Mouse (Mus musculus) mouse embryonic stem cell (cell line): ENCODE measurements around the gene Acadm.

Experiments used
- in situ Hi-C, 2 experiments: fragments of 300-500 bp; cut with MboI; formaldehyde crosslinking; loops; 1 replicate in 1 of 2; 3 replicates in 1 of 2; pipeline ENCODE4 v1.14.3; 2019 to 2020; ENCODE audit warnings: low sequenced_read_pairs in 2 of 2, low pct_unique_long_range_greater_than_20kb in 1 of 2, mixed read lengths in 1 of 2; ENCODE audit not compliant: unreplicated experiment in 1 of 2

The Acadm gene

GRCm38 (mm10) chr3:153944335-153944990 is at the start of gene Acadm:
Acadm (minus strand) TSS chr3:153944632.
- in situ Hi-C loops = no loop called here

GRCm38 (mm10) chr3:153984428-153985340 is 40.3 kb upstream of the Acadm start:
- in situ Hi-C loops = loop anchor here in 1 of 2 experiments (10.0 kb wide), 1 partner anchor 240 kb away; no protein-coding TSS in a partner anchor

GRCm38 (mm10) chr3:153980611-153981010 is 36.2 kb upstream of the Acadm start:
- in situ Hi-C loops = loop anchor here in 1 of 2 experiments (10.0 kb wide), 1 partner anchor 244 kb away; no protein-coding TSS in a partner anchor

GRCm38 (mm10) chr3:153975791-153976190 is 31.4 kb upstream of the Acadm start:
- in situ Hi-C loops = no loop called here

- in situ Hi-C loops = no loop called here
These were observed 30.6 kb upstream of the Acadm start for GRCm38 (mm10) chr3:153975060-153975459.

- in situ Hi-C loops = loop anchor here (25.0 kb wide), 1 partner anchor 588 kb away; no protein-coding TSS in a partner anchor
These were observed 29.7 kb upstream of the Acadm start for GRCm38 (mm10) chr3:153973949-153974760.

GRCm38 (mm10) chr3:153973171-153973948 is 28.9 kb upstream of the Acadm start, which contains the start of gene Slc44a5:
Slc44a5 (plus strand) TSS chr3:153973436.
- in situ Hi-C loops = loop anchor here (25.0 kb wide), 1 partner anchor 589 kb away; no protein-coding TSS in a partner anchor

- in situ Hi-C loops = loop anchor here (10.0 to 25.0 kb wide), 2 partner anchors 255 to 593 kb away; no protein-coding TSS in a partner anchor
These were observed 25.0 kb upstream of the Acadm start for GRCm38 (mm10) chr3:153969451-153969850.

- in situ Hi-C loops = loop anchor here (10.0 to 25.0 kb wide), 2 partner anchors 256 to 594 kb away; no protein-coding TSS in a partner anchor
These were observed 24.1 kb upstream of the Acadm start for GRCm38 (mm10) chr3:153968549-153968948.

GRCm38 (mm10) chr3:153967447-153967846 is 23.0 kb upstream of the Acadm start:
- in situ Hi-C loops = loop anchor here (10.0 to 25.0 kb wide), 2 partner anchors 257 to 595 kb away; no protein-coding TSS in a partner anchor

GRCm38 (mm10) chr3:153961632-153962389 is 17.4 kb upstream of the Acadm start:
- in situ Hi-C loops = loop anchor here (10.0 to 25.0 kb wide), 2 partner anchors 263 to 600 kb away; no protein-coding TSS in a partner anchor

GRCm38 (mm10) chr3:153960884-153961283 is 16.5 kb upstream of the Acadm start:
- in situ Hi-C loops = loop anchor here (10.0 to 25.0 kb wide), 2 partner anchors 264 to 601 kb away; no protein-coding TSS in a partner anchor

- in situ Hi-C loops = loop anchor here (10.0 to 25.0 kb wide), 2 partner anchors 265 to 603 kb away; no protein-coding TSS in a partner anchor
These were observed 15.3 kb upstream of the Acadm start for GRCm38 (mm10) chr3:153959731-153960207.

GRCm38 (mm10) chr3:153959035-153959730 is 14.8 kb upstream of the Acadm start:
- in situ Hi-C loops = loop anchor here (25.0 kb wide), 1 partner anchor 603 kb away; no protein-coding TSS in a partner anchor

GRCm38 (mm10) chr3:153957916-153958315 is 13.5 kb upstream of the Acadm start:
- in situ Hi-C loops = loop anchor here (25.0 kb wide), 1 partner anchor 604 kb away; no protein-coding TSS in a partner anchor

- in situ Hi-C loops = no loop called here
These were observed 3.7 kb upstream of the Acadm start for GRCm38 (mm10) chr3:153948176-153948575.
